Mouse (Mus musculus) midbrain, postnatal 0 days (tissue): ENCODE measurements at regions not wholly inside any gene's neighbourhood (a gene's known extent, or its start where the extent isn't known, plus 50 kb on each side); places are given as distances from the start of the nearest gene placed in this dataset.

Experiments used
- ATAC-seq: fragments of 200-750 bp; cut with Nextera tagmentation; 2 replicates; pipeline ENCODE4 v1.8.0; 2017; ENCODE audit warnings: moderate number of reproducible peaks, mild to moderate bottlenecking, moderate TSS enrichment, moderate library complexity; ENCODE audit not compliant: low FRiP score
- DNase-seq: peaks from one replicate; pipeline ENCODE4 v3.0.0-alpha.2; 2015; ENCODE audit warnings: low spot score
- H3K27ac ChIP-seq: fragments of 300-500 bp; sonication (generic); 2 replicates; pipeline ENCODE4 v1.5.1; 2014; ENCODE audit warnings: low read depth, mild to moderate bottlenecking, low read length, mixed read lengths
- H3K27me3 ChIP-seq: fragments of 300-500 bp; sonication (generic); 2 replicates; pipeline ENCODE4 v1.6.1; 2014; ENCODE audit warnings: low read length, control low read depth, mixed read lengths; ENCODE audit not compliant: insufficient read depth
- H3K36me3 ChIP-seq: fragments of 300-500 bp; sonication (generic); 2 replicates; pipeline ENCODE4 v1.6.1; 2014; ENCODE audit warnings: low read length, control low read depth, mixed read lengths; ENCODE audit not compliant: insufficient read depth
- H3K4me1 ChIP-seq: fragments of 300-500 bp; sonication (generic); 2 replicates; pipeline ENCODE4 v1.6.1; 2014; ENCODE audit warnings: mild to moderate bottlenecking, control low read depth, antibody characterized with exemption, low read length, mixed read lengths; ENCODE audit not compliant: insufficient read depth
- H3K4me2 ChIP-seq: fragments of 300-500 bp; sonication (generic); 2 replicates; pipeline ENCODE4 v1.6.1; 2014; ENCODE audit warnings: low read depth, mild to moderate bottlenecking, low read length, mixed read lengths; ENCODE audit not compliant: poor library complexity, severe bottlenecking
- H3K4me3 ChIP-seq: fragments of 300-500 bp; sonication (generic); 2 replicates; pipeline ENCODE4 v1.5.1; 2014; ENCODE audit warnings: low read depth, mild to moderate bottlenecking, low read length, moderate library complexity
- H3K9ac ChIP-seq: fragments of 300-500 bp; sonication (generic); replicated peaks from 2 replicates; pipeline ENCODE4 v1.6.1; 2014; ENCODE audit warnings: mild to moderate bottlenecking, low read length, moderate library complexity, mixed read lengths; ENCODE audit not compliant: poor library complexity, severe bottlenecking
- H3K9me3 ChIP-seq: fragments of 300-500 bp; sonication (generic); 2 replicates; pipeline ENCODE4 v1.6.1; 2016; ENCODE audit warnings: low read length, control low read depth
- CTCF ChIP-seq: IDR thresholded peaks from 2 replicates; pipeline ENCODE4 v1.5.1; 2016; ENCODE audit warnings: antibody characterized with exemption, mild to moderate bottlenecking
- WGBS: fragments of 180-500 bp; shearing (Covaris S2); extraction: QIAGEN DNeasy Blood & Tissue Kit; methylation state at CpG from one replicate; pipeline ENCODE4 v1.1.7; 2014; 5-methylcytosine and 5-hydroxymethylcytosine counted together

DNA sequence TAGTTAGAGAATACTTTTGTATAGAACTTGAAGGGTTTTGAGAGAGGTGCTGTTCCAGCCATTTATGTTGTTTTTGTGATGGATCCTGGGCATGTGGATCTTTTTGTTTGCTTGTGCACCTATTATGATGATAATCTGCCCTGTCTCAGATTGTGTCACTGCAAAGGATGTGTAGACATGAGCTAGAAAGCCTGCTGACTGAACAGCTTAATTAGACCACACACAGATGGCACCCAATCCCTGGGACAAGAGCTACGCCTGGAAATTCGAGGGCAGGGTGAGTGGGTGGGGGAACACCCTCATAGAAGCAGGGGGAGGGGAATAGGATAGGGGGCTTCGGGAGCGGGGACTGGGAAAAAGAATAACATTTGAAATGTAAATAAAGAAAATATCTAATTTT is 378.3 kb downstream of the Ostf1 start:
- DNase-seq (no peak), ATAC-seq (no peak)
- no peaks in the 10 kb centered on the region for H3K9me3 ChIP-seq
- 54% methylated on average over 4 of the region's 4 CpGs for WGBS
- H3K4me1 ChIP-seq, result no peaks in the 10 kb centered on the region
- no peak overlapping the region for H3K4me3 ChIP-seq
- no peak overlapping the region for H3K27ac ChIP-seq
- H3K4me2 ChIP-seq, result no peak overlapping the region
- H3K27me3 ChIP-seq, result no peaks in the 10 kb centered on the region
- H3K9ac ChIP-seq, result no peak overlapping the region
- TF ChIP-seq CTCF, result no peak
- no peaks in the 10 kb centered on the region for H3K36me3 ChIP-seq
